Mouse (Mus musculus): Measurements from ENCODE around the gene Plscr1. TPM values are rescaled to one million over a fixed set of nuclear protein-coding genes. Genes with fewer than 3 reads are reported as not detected.

Plscr1 gene
- polyA plus RNA-seq, 2 experiments: 9.4 to 13.6 TPM

DNA sequence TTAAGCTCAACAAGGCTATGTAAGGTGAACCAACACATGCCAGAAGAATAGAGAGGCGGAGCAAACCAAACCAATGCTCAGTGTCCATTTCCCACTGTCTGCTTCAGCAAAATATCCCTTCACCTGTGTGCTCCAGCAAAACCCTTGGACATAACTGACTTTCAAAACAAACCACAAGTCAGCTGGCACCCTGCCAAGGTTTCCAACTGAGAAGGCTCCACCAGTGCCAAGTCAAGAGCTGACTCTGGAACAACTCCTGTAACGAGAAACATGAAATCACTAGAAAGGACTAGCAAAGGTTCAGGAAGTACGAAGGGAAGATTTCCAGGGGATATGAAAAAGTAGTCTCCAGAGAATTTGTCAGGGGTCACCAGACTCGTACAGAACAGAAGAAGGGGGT lies 21.4 kb downstream of the Plscr1 start:
- H3K36me3 ChIP-seq (ENCODE audit: control insufficient read depth, insufficient read depth, low read length): peaks cover 8% of the 10 kb centered on the region; the same call in 1 of the 2 replicates
- ATAC-seq (ENCODE audit: low FRiP score, low read depth): 0 out of 2 replicates have a peak, but pooled peaks have one; percentile 25

DNA sequence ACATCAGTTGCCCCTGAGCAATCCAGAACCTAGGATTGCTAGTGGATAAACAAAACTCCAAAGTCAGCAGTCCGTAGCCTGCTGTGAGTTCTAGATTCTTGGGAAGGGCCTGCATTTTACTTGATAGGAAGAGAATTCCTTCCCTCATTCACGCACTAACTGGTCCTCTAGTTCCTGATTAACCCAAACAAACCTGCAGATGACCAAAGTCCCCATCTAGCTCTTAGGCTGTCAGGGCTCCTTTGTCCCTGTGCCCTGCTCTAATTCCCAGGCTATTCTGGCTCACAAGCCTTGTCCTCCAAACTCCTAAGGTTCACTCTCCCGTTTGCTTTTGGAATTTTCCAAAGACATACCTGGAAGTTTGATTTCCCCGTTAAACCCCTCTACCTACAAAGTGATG lies 23.1 kb downstream of the Plscr1 start:
- no peak overlapping the region for H3K27ac ChIP-seq (replicated peaks; ENCODE audit: low read depth, low read length)
- 86% methylated on average over 4 of the region's 4 CpGs for WGBS
- no peak overlapping the region for H3K4me3 ChIP-seq (replicated peaks; ENCODE audit: low read length)
- no peak overlapping the region for H3K4me2 ChIP-seq (replicated peaks; ENCODE audit: low read depth, low read length, severe bottlenecking)
- H3K27me3 ChIP-seq (ENCODE audit: control insufficient read depth, insufficient read depth, low read length): no peaks in the 10 kb centered on the region
- TF ChIP-seq POLR2A (IDR thresholded peaks at IDR 0.05; ENCODE audit: borderline replicate concordance, extremely low read depth, insufficient read depth, insufficient read length): no peak
- peaks cover 5% of the 10 kb centered on the region; the same call in 1 of the 2 replicates for H3K36me3 ChIP-seq (ENCODE audit: control insufficient read depth, insufficient read depth, low read length)
- DNase-seq (ENCODE audit: low spot score): no peak
- ATAC-seq (ENCODE audit: low FRiP score, low read depth): no peak
- no peak overlapping the region for H3K9ac ChIP-seq (ENCODE audit: low read depth, low read length, severe bottlenecking)
- peaks cover 7% of the 10 kb centered on the region for H3K4me1 ChIP-seq (ENCODE audit: control insufficient read depth, insufficient read depth, low read length)
- H3K9me3 ChIP-seq (ENCODE audit: control insufficient read depth, low read length): no peaks in the 10 kb centered on the region

More for the DNA sequence above, 21.4 kb downstream of the Plscr1 start:
- H3K27me3 ChIP-seq (ENCODE audit: control insufficient read depth, insufficient read depth, low read length): no peaks in the 10 kb centered on the region
- no peak overlapping the region for H3K4me2 ChIP-seq (replicated peaks; ENCODE audit: low read depth, low read length, severe bottlenecking)
- H3K4me3 ChIP-seq (replicated peaks; ENCODE audit: low read length): no peak overlapping the region
- peaks cover 5% of the 10 kb centered on the region for H3K4me1 ChIP-seq (ENCODE audit: control insufficient read depth, insufficient read depth, low read length)
- no peaks in the 10 kb centered on the region for H3K9me3 ChIP-seq (ENCODE audit: control insufficient read depth, low read length)
- no peak overlapping the region for H3K9ac ChIP-seq (ENCODE audit: low read depth, low read length, severe bottlenecking)
- H3K27ac ChIP-seq (replicated peaks; ENCODE audit: low read depth, low read length): 0 out of 2 replicates have a peak overlapping the region, but pooled peaks have one; percentile 19
- WGBS: 29% methylated on average over 4 of the region's 4 CpGs
- peak; percentile 75 for DNase-seq (ENCODE audit: low spot score)
- no peak for TF ChIP-seq POLR2A (IDR thresholded peaks at IDR 0.05; ENCODE audit: borderline replicate concordance, extremely low read depth, insufficient read depth, insufficient read length)

DNA sequence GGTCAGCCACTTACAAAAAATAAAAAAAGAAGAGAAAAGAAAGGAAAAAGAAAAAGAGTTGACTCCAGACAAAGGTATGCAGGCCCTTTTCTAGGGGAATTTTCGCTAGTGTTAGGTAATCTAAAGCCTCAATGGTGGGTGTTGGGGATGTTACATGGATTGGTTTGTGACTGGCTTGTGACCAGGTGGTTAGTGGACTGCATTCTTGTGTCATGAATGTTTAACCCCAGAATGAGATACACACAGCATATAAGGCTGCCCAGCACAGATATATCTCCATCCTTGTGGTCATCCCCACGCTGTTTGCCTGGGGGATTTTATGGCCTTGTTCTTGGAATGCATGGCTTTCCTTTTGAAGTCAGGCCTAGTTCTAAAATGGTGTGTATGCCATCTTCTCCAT lies 23.7 kb downstream of the Plscr1 start:
- ATAC-seq (ENCODE audit: low FRiP score, low read depth) (no peak), DNase-seq (ENCODE audit: low spot score) (no peak)
- Histone ChIP-seq H3K27ac (replicated peaks; ENCODE audit: low read depth, low read length) (no peak overlapping the region), H3K9ac (ENCODE audit: low read depth, low read length, severe bottlenecking) (no peak overlapping the region), H3K9me3 (ENCODE audit: control insufficient read depth, low read length) (no peaks in the 10 kb centered on the region), H3K27me3 (ENCODE audit: control insufficient read depth, insufficient read depth, low read length) (no peaks in the 10 kb centered on the region), H3K4me3 (replicated peaks; ENCODE audit: low read length) (no peak overlapping the region), H3K4me1 (ENCODE audit: control insufficient read depth, insufficient read depth, low read length) (peaks cover 7% of the 10 kb centered on the region), H3K4me2 (replicated peaks; ENCODE audit: low read depth, low read length, severe bottlenecking) (no peak overlapping the region), H3K36me3 (ENCODE audit: control insufficient read depth, insufficient read depth, low read length) (peaks cover 5% of the 10 kb centered on the region; the same call in 1 of the 2 replicates)
- 73% methylated on average over 2 of the region's 2 CpGs for WGBS
- TF ChIP-seq POLR2A (IDR thresholded peaks at IDR 0.05; ENCODE audit: borderline replicate concordance, extremely low read depth, insufficient read depth, insufficient read length): no peak

DNA sequence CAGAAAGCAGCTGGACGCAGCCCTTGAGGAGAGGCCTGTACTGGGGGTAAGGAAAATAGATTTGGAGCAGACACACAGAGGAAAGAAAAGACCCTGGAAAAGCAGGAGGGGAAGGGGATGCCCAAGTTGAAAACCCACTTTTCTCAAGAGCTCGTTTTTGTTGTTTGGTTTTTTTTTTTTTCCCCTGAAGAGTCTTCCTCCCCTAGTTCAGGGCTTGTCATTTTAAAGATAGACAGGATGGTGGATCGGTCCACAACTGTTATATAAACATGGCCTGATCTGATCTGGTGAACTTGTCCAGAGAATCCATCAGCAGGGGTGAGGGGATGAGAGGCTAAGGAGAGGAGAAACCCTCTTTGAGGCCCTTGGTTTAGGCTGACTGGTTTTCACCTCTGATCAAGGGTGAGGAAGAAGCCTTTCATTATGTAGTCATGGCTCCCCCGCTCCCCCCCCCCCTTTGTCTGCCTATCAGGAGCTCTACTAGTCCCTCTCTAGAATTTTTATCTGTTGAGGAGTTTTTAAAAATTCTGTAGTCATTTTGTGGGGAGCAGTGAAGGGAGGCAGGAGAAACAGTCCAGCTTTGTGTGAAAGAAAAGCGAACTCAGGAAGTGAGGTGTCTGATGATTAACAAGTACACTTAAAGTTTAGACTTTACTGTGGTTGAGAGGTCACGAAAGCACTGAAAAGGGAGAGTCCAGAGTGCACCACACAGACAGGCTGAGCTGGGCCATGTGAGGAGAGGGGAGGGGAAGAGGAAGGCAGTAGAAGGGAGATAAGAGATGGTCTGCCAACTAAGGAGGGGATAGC lies 24.6 kb downstream of the Plscr1 start:
- ATAC-seq (ENCODE audit: low FRiP score, low read depth) (no peak), DNase-seq (ENCODE audit: low spot score) (no peak)
- no peak overlapping the region for H3K9ac ChIP-seq (ENCODE audit: low read depth, low read length, severe bottlenecking)

DNA sequence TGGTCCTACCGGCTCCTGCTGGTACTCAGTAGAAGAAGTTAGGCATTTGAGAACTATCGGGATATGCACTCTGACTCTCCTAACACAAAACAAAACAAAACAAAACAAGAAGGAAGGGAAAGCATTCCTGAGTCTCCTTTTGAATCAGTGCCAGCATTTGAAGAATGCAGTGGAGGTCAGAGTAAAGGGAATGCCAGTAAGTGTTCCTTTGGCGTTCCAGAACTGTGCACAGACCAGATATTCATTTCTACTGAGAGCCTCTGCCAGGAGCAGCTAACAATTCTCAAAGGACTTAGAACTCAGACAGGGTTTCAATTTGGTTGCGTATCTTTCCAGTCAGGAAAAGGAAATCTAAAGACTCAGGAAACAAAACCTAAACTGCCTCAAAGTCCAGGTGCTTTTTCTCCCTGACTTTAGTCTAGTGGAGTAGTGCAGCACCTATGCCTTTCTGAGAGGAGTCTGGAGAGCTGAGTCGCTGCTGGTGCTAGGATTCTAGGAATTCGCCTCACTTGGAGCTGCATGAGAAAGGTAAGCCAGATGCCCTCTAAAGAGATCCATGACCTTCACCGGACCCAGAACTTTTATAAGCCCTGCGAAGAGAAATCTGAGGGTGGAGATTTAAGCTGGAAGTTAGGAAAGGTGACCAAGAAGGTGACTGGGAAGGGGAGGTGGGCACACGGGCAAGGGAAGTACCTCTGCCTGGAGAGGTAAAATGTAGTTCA lies 26.1 kb downstream of the Plscr1 start, which contains the start of gene Plscr2:
Gene Plscr2 (plus strand): TSS at position 117 of the 722 bp plus-strand sequence.
- Histone ChIP-seq H3K4me1 (ENCODE audit: control insufficient read depth, insufficient read depth, low read length) (peaks cover 7% of the 10 kb centered on the region), H3K4me2 (replicated peaks; ENCODE audit: low read depth, low read length, severe bottlenecking) (peak within 1 kb of the TSS; percentile 8; the same call in 1 of the 2 replicates), H3K27me3 (ENCODE audit: control insufficient read depth, insufficient read depth, low read length) (no peaks in the 10 kb centered on the region), H3K9ac (ENCODE audit: low read depth, low read length, severe bottlenecking) (no peak within 1 kb of the TSS), H3K4me3 (replicated peaks; ENCODE audit: low read length) (no peak within 1 kb of the TSS), H3K9me3 (ENCODE audit: control insufficient read depth, low read length) (no peaks in the 10 kb centered on the region), H3K27ac (replicated peaks; ENCODE audit: low read depth, low read length) (no peak within 1 kb of the TSS), H3K36me3 (ENCODE audit: control insufficient read depth, insufficient read depth, low read length) (no peaks in the 10 kb centered on the region)
- WGBS: 54% methylated on average over 9 of the region's 9 CpGs
- ATAC-seq (ENCODE audit: low FRiP score, low read depth) (peak; percentile 75; the same call in 1 of the 2 replicates), DNase-seq (ENCODE audit: low spot score) (peak; percentile 54)
- no peak for TF ChIP-seq POLR2A (IDR thresholded peaks at IDR 0.05; ENCODE audit: borderline replicate concordance, extremely low read depth, insufficient read depth, insufficient read length)

More for the DNA sequence above, 24.6 kb downstream of the Plscr1 start:
- Histone ChIP-seq H3K4me1 (ENCODE audit: control insufficient read depth, insufficient read depth, low read length) (peaks cover 7% of the 10 kb centered on the region), H3K36me3 (ENCODE audit: control insufficient read depth, insufficient read depth, low read length) (no peaks in the 10 kb centered on the region; the same call in 1 of the 2 replicates), H3K4me2 (replicated peaks; ENCODE audit: low read depth, low read length, severe bottlenecking) (no peak overlapping the region), H3K9me3 (ENCODE audit: control insufficient read depth, low read length) (no peaks in the 10 kb centered on the region), H3K27me3 (ENCODE audit: control insufficient read depth, insufficient read depth, low read length) (no peaks in the 10 kb centered on the region), H3K27ac (replicated peaks; ENCODE audit: low read depth, low read length) (no peak overlapping the region), H3K4me3 (replicated peaks; ENCODE audit: low read length) (no peak overlapping the region)
- no peak for TF ChIP-seq POLR2A (IDR thresholded peaks at IDR 0.05; ENCODE audit: borderline replicate concordance, extremely low read depth, insufficient read depth, insufficient read length)
- 70% methylated on average over 6 of the region's 6 CpGs for WGBS
